Mouse (Mus musculus) liver, postnatal 0 days (tissue): ENCODE measurements at regions not wholly inside any gene's neighbourhood (a gene's known extent, or its start where the extent isn't known, plus 50 kb on each side); places are given as distances from the start of the nearest gene placed in this dataset.

Source experiments
- CTCF ChIP-seq: sonication (generic); IDR thresholded peaks from 2 replicates; pipeline ENCODE4 v1.5.1; 2016; ENCODE audit warnings: antibody characterized with exemption, low read depth
- EP300 ChIP-seq: IDR thresholded peaks from 2 replicates; pipeline ENCODE4 v1.6.1; 2016; ENCODE audit warnings: antibody characterized with exemption, low read depth, mild to moderate bottlenecking

GRCm38 (mm10) chr11:45795322-45795721 lies 56.5 kb upstream of the Clint1 start:
- TF ChIP-seq CTCF = no peak
- no peak for TF ChIP-seq EP300
